Mouse (Mus musculus): ENCODE measurements around the gene Pxk.
"Not testable (repeated sequence)": the region's sequence is repeated elsewhere in the genome, so short reads cannot be mapped to it uniquely, and the experiment has no call there.

Pxk gene

DNA sequence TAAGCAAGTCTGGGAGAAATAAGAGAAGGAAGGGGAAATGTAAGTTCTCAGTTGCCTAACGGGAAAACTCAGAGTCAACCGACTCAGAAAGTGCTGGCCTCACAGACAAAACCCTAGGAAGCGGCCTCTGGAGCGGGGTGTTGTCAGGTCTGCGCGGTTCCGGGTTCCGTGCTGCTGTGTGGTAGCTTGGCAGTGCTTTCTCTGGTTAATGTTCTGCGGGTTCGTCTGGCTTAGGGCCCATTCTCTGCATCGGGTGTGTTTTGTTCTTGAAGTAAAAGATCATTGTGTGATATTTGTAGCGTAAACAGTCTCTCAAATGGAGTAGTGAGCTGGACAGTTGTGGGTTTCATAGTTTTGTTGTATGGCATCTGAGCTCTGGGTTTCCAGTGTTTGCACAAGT, 4.7 kb downstream of the Pxk start:
- DNase-seq (ENCODE audit: low read depth, low spot score), result no peak

DNA sequence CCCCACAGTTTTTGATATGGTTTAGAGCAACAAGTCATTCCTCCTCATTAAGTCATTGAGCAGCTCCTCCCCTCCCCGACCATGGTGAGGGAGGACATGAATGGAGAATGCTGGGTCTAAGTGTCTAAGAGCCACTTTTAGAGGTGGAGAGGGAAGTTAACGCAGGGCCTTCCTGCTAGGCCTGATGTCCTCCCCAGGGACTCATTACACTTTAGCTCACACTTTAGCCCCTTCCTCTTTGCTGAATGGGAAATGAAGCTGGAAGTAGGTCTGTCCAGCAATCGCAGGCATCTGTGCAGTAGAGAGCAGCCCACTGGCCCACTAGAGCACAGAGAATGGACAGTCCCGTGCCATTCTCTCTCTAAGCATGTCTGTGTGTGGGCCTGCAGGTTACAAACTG, 10.0 kb downstream of the Pxk start:
- no peak for DNase-seq (ENCODE audit: low read depth, low spot score)

DNA sequence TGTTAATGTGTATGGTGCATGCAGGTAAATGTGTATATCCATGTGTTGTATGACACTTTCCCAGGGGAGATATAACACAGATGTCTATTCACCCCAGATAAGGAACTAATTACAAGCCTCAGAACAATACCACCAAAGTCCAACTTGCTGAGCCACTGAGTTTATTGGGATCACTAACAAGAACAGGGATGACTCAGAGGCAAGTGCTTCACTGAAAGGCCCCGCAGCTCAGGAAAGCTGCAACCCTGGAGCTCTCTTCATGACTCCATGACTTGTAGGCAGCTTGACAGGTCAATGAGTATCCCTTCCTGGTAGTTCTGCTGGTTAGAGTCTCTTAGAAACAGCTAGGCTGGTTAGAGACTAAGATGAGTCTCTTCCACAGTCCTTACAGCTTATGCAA, 11.0 kb downstream of the Pxk start:
- no peak for DNase-seq (ENCODE audit: low read depth, low spot score)

DNA sequence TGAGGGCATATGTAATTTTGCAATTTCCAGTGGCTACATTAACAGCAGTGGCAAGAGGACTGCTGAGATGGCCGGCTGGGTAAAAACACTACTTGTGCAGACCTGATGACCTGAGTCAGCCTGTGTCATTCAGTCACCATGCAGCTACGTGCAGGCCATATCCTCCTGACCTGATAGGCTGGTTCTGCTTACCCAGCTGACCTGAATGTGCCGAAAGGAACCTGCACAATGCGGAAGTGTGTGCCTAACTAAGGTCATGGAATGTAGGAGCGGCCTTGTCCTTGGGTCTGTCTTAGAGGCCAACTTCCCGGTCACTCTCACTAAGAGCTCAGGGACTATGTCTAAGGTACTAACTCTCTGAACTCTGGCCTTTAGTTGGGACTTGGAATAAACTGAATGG, 13.5 kb downstream of the Pxk start:
- no peak for DNase-seq (ENCODE audit: low read depth, low spot score)

DNA sequence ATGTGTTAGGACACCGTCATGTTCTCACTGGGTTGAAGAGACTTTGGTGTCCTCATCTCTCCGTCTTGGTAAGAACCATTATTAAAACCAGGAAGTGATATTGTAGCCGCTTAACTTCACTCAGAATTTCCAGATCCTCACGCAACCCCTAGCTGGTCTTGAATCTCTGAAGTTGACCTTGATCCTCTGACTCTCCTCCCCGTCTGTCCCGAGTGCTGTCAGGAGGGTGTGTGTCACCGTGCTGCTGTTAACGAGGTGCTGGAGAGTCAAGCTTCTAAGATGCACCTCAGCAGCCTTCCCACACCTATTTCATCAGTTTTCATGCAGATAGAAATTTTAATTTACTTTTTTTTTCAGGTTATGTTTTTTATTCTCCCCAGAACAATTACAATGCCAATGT, 14.0 kb downstream of the Pxk start:
- DNase-seq (ENCODE audit: low read depth, low spot score), result no peak

DNA sequence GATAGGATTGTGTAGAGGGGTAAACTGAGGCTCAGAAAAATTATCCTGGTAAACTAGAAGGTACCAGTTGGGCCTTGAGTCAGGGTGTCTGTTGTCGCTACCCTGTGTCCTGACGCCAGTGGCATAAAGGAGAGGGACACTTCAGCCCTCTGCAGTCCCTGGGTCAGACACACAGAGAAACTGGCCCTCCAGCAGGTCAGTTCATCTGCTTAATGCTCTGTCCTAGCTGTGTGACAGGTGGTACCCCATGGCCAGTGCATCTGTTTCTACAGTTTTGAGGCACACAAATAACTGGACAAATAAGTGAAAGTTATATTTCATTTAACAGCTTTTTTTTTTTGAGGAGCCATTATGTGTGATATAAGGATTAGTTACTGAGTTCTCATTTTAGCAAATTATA, 15.6 kb downstream of the Pxk start:
- no peak for DNase-seq (ENCODE audit: low read depth, low spot score)

DNA sequence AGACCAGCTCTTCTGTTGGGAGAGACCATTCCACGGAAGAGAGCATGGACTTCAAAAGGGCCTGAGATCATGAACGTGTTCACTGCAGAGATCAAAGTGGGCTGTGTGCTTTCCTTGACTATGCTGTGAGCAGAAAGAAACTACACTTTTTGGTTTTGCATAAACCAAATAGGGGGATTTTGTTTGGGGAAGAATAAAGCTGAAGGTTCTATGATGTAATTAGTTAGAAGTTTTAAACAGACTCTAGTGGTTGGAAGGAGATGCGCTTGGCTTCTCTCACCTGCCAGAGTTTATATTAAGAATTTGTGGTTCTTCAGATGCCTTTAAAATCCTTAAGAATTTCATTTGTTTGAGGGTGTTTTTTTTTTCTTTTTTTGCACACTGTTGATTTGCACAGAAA, 16.3 kb downstream of the Pxk start:
- DNase-seq (ENCODE audit: low read depth, low spot score), result no peak

DNA sequence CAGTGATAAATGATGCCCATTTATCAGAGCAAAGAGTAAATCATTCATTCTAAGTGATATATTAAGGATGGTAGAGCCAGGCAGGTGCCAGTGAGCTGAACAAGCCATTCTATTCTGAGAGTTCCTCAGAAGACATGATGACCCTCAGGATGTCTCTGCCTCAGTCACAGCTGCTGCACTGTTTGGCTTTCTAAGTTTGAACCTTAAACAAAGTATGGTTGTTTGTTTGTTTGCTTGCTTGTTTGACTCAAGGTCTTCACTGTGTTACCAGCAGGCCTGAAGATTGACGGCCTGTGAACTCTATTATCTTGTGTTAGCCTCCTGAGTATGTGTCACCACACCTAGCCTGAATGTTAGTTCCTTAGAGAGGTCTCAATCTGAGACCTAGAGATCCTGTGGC, 16.7 kb downstream of the Pxk start:
- DNase-seq (ENCODE audit: low read depth, low spot score), result no peak

DNA sequence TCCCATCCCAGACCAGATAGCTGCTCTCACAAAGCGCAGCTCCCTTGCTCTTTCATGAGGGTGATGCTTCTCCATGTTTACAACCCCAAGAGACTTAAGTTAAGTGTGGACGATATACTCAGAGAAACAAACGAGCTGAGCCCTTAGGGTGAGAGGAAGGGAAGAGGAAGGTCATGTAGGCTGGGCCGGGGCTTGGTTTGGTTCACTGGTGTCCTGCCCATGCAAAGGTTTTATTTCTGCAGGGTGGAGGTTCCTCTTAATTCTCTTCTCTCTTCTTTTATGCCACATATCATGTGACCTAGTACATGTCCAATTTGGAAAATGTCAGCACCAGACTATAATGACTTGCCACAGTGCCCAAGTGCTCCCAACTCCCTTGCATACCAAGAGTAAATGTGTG, 17.8 kb downstream of the Pxk start:
- DNase-seq (ENCODE audit: low read depth, low spot score), result no peak

DNA sequence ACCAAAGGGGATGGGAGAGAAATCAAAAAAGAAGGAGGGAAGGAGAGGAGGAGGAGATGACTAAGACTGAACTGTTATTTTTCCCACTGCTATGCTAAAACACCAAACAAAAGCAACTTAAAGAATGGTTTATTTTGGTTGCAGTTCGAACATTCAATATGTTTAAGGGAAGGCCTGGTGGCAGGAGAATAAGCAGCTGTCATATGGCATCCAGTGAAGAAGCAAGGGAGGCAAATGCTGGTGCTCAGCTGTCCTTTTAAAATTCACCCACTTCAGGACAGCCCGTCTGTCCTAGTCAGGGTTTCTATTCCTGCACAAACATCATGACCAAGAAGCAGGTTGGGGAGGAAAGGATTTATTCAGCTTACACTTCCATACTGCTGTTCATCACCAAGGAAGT, 19.4 kb downstream of the Pxk start:
- no peak for DNase-seq (ENCODE audit: low read depth, low spot score)

DNA sequence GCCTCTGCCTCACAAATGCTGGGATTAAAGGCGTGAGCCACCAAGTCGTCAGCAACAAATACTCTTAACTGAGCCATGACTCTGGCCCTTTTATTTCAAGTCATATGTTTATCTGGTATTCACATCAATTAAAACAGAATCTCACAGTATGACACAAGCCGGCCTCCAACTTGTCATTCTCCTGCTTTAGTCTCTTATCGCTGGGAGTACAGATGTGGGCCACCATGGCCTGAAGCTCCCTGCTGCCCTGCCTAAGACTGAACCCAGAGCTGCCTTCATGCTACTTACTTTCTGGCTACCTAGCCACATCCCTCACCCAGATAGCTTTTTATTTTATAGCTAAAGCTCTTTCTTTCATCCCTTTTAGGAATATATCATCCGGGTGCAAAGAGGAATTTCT, 21.4 kb downstream of the Pxk start:
- DNase-seq (ENCODE audit: low read depth, low spot score), result no peak

DNA sequence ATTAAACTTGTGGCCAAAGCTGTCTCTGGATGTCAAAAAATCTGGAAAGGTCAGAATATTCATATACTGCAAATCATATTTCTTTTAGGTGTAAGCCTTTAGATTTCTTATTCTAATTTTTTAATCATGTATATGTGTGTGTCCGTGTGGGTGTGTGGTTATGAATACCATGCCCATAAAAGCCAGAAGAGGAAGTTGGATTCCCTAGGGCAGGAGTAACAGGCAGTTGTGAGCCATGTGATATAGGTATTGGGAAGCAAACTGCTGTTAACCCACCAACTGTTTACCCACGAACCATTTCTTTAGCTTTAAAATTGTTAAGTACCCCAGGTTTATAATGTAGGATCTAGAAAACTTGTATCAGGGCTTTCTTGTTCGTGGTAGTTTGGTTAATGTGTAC, 21.9 kb downstream of the Pxk start:
- DNase-seq (ENCODE audit: low read depth, low spot score), result no peak

DNA sequence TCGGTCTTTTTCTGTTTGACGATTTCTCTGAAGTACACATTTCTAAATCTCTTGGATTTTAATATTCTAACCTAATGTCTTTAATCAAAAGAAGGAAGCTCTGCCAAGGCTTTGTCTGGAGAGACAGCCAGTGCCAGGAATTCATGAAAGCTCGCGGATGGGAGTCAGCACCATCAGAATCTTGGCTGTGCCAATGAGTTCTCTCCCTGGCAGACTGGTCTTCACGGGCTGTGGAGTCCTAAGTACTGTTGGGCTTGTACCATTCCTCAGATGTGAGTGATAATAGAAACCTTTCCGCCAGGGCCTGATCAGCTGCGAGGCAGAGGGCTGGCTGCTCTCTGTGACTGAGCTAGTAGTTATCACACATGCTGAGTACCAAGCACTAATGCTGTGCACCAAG, 25.1 kb downstream of the Pxk start:
- DNase-seq (ENCODE audit: low read depth, low spot score), result no peak

DNA sequence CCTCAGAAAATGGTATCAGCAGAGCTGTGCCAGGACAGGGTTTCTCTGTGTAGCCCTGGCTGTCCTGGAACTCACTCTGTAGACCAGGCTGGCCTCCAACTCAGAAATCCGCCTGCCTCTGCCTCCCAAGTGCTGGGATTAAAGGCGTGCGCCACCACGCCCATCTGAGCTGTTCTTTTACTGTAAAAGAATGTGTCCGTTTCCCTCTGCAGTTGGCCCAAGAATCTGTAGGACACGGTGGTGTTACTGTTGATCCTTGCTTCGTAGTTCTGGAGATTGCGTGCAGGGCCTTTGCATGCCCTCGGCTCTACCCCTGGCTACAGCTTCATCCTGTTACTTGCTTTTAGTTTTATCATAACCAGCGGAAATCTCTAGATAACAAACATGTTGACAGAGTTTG, 25.6 kb downstream of the Pxk start:
- not testable (repeated sequence) for DNase-seq (ENCODE audit: low read depth, low spot score)

DNA sequence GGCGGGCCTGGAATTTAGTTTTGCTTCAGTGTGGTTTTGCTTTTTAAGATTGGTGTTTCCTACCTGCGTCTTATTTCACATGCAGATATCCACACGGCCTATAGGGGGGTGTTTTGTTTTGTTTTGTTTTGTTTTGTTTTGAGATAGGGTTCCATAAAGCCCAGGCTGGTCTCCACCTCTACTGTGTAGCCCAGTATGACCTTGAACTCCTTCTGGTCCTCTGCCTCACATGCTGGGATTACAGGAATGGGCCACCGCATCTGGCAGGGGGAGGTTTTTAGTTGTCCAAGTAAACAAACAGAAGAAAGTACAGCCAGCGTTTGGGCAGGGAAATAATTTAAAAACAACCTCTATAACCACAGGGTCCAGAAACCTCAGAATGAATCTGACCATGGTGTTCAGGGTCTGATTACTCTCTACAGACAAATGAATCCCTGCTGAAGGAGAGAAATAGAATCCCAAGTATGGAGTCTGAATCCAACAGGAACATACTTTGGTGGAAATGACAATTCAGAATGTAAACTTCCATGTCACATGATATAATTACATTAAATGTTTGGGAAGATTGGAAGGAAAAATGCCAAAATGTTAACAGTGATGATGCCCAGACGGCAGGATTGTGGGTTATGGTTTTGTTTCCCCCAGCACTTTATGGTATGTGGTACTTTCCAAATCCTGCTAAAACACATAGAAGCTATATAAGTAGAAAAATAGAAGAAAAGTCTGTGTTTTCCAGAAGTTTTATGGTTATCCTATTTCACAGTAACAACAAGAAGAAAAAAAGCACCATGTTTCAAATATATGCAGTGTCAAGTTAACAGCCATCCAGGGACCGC, 26.3 kb downstream of the Pxk start:
- no peak for DNase-seq (ENCODE audit: low read depth, low spot score)

DNA sequence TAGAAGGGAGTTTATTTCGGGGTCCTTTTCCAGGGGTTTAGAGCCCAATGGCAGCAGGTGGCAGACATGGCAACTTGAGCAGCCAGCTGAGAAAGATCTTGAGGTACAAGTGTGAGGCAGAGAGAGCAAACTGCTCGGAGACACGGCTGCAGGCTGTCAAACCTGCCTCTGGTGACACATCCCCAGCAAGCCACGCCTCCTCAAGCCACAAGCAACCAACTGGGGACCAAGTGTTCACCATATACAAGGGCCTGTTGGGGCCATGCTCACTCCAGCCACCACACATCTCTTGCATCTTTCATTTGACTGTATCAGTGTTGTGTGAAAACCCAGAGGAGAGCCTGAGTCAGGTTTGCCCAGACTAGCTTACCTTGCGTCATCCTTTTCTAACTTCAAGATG, 30.0 kb downstream of the Pxk start:
- DNase-seq (ENCODE audit: low read depth, low spot score), result no peak

DNA sequence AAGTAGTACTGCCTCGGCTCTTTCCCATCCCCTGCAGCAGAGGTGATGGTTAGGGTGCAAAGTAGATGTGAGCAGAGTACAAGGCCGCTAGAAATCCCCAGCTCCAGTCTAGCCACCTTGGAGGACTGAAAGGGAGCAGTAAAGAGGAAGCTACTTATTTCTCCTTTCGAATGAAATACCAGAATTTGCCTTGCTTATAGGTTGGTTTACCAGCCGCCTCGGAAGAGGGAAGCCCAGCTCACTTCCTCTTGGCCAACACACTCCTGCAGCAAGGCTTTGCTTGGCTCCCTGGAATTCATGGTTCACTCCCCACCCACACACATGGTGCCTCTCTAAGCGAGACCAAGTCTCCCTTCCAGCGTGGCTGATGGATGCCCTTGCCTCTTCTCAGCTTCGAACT, 34.8 kb downstream of the Pxk start:
- no peak for DNase-seq (ENCODE audit: low read depth, low spot score)

DNA sequence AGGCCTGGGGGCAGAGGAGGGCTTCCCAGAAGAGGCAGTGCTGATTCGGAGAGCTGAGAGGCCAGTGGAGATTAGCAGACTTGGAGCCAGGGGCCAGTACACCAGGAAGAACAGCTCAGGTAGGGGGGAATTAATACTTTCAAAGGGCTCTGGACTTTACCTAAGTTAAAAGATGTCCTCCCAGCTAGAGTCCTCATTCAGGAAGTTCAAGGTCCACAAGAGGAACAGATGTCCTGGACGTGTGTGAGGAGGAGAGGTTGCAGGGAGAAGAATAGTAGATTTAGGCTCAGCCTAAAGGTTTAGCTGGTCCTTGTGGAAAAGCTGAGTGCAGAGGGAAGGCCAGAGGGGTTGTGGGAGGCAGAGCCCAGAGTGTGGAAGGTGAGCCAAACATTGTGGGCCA, 36.2 kb downstream of the Pxk start:
- no peak for DNase-seq (ENCODE audit: low read depth, low spot score)

DNA sequence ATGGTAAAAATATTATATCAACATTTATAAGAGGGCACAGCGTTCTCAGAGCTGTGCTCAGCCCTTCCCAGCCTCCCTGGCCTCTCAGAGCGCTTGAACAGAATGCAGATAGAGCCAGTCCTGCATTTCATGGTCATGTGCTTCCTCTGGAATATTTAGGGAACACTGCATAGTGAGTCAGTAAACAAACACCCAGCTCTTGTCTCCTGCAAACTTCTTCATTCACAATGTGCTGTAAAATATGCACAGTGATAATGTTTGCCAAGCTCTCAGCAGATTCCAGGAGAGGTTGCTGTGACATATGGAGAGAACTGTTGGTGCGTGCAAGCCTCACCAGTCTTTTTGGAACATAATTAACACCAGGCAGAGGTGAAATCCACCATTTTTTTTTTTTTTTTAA, 37.1 kb downstream of the Pxk start:
- DNase-seq (ENCODE audit: low read depth, low spot score), result no peak

DNA sequence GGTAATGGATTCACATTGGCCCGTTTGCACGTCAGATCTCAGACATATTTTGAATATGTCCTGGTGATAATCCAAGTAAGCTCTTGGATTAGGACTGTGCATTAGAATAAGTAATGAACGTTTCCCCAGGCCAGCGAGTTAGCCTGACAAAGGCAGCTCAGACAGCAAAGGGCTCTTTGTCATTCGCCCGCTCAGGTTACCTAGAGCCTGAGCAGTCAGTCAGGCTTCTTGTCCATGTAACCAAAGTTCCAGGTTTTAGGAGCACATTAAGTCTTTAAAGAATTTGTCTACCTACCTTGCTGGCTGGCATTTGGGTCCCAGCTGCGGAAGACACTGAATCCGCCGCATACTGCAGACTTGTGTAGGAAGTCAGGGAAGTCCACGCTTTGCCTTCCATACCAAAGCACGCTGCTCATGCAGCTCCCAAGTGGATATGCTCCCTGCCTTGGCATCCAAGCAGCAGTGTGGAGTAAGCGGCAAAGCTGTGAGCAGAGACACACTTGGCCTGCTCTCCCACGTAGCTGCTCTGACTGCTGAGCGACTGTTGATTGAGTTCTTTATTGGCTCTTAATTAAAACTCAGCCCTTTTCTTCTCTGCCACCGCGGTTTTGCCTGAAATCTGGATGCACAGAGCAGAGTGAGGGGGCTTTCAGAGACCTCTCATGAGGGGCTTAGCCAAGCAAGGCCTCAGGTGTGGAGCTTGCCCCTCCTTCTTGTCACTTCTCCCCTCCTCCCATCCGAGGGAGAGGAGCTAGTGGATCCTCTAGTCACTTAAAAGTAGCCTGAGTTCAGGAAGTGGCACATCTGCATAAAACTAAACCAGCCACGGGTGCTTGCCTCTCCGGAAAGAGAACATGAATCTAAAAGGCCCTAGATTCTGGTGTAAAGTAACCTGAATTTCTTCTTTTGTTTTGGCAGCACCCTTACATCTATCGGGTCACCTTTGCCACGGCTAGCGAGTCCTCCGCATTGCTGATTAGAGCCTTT, 42.0 kb downstream of the Pxk start:
- no peak for DNase-seq (ENCODE audit: low read depth, low spot score)

DNA sequence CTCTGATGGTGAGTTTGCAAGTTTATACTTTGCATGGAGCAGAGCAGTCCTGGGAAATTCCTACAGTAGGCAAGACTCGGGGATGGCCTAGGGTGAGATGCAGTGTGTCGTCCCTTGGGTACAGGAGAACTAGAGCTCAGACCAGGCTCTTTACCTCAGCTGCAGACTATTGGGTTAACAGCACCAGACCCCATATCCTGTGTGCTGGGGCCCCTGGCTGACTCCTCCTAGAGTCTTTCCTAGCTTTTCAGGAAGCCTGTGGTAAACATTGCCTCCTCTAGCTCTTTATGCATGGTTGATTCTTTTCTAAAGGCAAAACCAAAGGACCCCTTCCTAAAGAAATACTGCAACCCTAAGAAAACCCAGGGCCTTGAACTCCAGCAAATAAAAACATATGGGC, 43.1 kb downstream of the Pxk start:
- DNase-seq (ENCODE audit: low read depth, low spot score), result no peak

DNA sequence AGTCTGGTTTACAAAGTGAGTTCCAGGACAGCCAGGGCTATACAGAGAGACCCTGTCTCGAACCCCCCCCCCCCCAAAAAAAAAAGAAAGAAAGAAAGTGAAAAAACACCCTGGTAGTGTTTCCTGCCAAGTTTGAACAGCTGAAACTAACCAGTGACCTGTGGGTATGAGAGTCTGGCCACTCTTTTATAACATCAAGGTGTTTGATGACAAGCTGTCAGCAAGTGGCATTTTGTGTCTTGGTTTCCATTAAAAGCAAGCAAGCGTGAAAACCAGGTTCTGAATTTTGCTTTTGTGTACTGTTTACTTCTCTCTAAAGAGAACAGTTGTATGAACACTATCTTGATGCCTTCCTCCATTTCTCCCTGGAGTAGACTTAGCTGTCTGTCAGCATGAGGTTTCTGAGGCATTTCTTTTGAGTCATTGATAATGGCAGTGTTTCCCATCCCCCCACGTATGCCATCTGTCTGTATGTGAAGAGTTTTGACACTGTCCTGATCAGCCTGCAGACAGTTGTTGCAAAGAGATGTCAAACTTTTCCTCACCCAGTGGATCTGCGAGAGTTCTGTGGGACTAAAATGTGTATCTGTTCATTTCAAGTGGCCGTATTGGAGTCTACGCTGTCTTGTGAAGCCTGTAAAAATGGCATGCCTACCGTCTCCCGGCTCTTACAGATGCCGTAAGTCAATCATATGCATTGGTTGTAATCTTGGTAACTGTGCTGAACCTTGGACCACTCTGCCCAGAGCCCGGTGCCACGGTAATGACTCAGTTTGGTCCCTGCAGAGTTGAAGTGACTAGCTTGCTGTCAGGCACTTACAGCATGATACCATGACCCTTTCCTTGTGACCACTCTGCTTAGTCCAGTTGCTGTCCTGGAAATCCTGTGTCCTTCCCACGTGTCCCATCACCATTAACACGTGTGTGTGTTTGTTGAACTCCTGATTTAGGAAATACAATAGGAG, 47.9 kb downstream of the Pxk start:
- no peak for DNase-seq (ENCODE audit: low read depth, low spot score)

Data from CD4-positive, CD25-positive, alpha-beta regulatory T cell, adult 2 months (primary cell).